ENCODE assay signal across 13 mouse cellular contexts in genomic region chr5:32154931-32155688, GRCm38 (mm10). TPM values are rescaled to one million over a fixed set of nuclear protein-coding genes. Genes with fewer than 3 reads are reported as not detected.
DNase-seq lines count a peak whose midpoint lies in the region; ATAC-seq and TF ChIP-seq lines count a peak whose summit lies in the region.
"Had no signal": no experiment of that assay in that cellular context is flagged by ENCODE, and none has a peak within 500 bp of the region (broad histone marks: within the 10 kb centered on the region; RNA-seq: fewer than 3 reads in every experiment).

No protein-coding gene starts in this region.

- H3K9ac ChIP-seq in heart, adult 2 months (ENCODE audit: low read depth, low read length), result 0 out of 2 replicates have a peak overlapping the region, but pooled peaks have one; percentile 5
- no peak overlapping the region for H3K9ac ChIP-seq in kidney, postnatal 0 days (ENCODE audit: low read depth, low read length)
- H3K9ac ChIP-seq: heart, embryonic 13.5 days; liver, embryonic 13.5 days had no signal

- H3K79me2 ChIP-seq in heart, adult 2 months (replicated peaks; ENCODE audit: control insufficient read depth, insufficient read depth, low read length), result no peaks in the 10 kb centered on the region

- H3K27ac ChIP-seq in heart, adult 2 months, result peak overlapping the region; percentile 74
- peak overlapping the region; percentile 52 for H3K27ac ChIP-seq in brown adipose tissue, adult 24 weeks (replicated peaks; ENCODE audit: low read depth, low read length)
- H3K27ac ChIP-seq in kidney, postnatal 0 days, result peak overlapping the region; percentile 54; the same call in 1 of the 2 replicates
- H3K27ac ChIP-seq in left cerebral cortex, adult 2 months, result no peak overlapping the region
- H3K27ac ChIP-seq: heart, embryonic 13.5 days; liver, embryonic 13.5 days had no signal

- peaks cover 13% of the 10 kb centered on the region for H3K4me1 ChIP-seq in heart, adult 2 months (ENCODE audit: control insufficient read depth, insufficient read depth, low read length)
- H3K4me1 ChIP-seq in brown adipose tissue, adult 24 weeks (ENCODE audit: control insufficient read depth, insufficient read depth, insufficient read length, low read length), result peaks cover 6% of the 10 kb centered on the region; the same call in 1 of the 2 replicates
- peaks cover 3% of the 10 kb centered on the region; the same call in 1 of the 2 replicates for H3K4me1 ChIP-seq in kidney, postnatal 0 days (replicated peaks; ENCODE audit: insufficient read depth, low read length)
- H3K4me1 ChIP-seq: liver, embryonic 13.5 days had no signal

- H3K9me3 ChIP-seq in kidney, postnatal 0 days (replicated peaks; ENCODE audit: low read length), result no peaks in the 10 kb centered on the region
- H3K9me3 ChIP-seq: heart, embryonic 13.5 days; liver, embryonic 13.5 days had no signal

- no peak overlapping the region for H3K4me2 ChIP-seq in kidney, postnatal 0 days (ENCODE audit: low read length)
- H3K4me2 ChIP-seq: heart, embryonic 13.5 days; liver, embryonic 13.5 days had no signal

- TF ChIP-seq EP300 in heart, adult 2 months (IDR thresholded peaks at IDR 0.05; ENCODE audit: insufficient read depth, low read depth, low read length), result no peak; the same call in 1 of the 2 replicates

- peak; percentile 45 for ATAC-seq in kidney, postnatal 0 days (replicated peaks; ENCODE audit: low FRiP score, low read depth)
- ATAC-seq: CD4-positive, CD25-positive, alpha-beta regulatory T cell, adult 4 months; lung, postnatal 0 days had no signal

- DNase-seq in heart, adult 2 months, result peak; percentile 45 to 62
- no peak for DNase-seq in heart, postnatal 25 days (ENCODE audit: low spot score)
- peak; percentile 49 for DNase-seq in Muller cell, postnatal 12 days (ENCODE audit: inconsistent ontology term)
- DNase-seq in kidney, postnatal 0 days (ENCODE audit: low spot score), result no peak
- DNase-seq in left cerebral cortex, adult 2 months (ENCODE audit: extremely low spot score in 1 of 2, low spot score in 2 of 2), result no peak
- DNase-seq in left cerebral cortex, postnatal 14 days (ENCODE audit: low spot score in 2 of 2), result no peak
- DNase-seq: cerebellum, adult 9-11 months; layer of hippocampus, adult 9-11 months; liver, embryonic 13.5 days had no signal

- no peak for TF ChIP-seq POLR2A in heart, adult 2 months (IDR thresholded peaks at IDR 0.05; ENCODE audit: insufficient read depth, low read depth, low read length)

- H3K36me3 ChIP-seq in heart, adult 2 months (ENCODE audit: control insufficient read depth, insufficient read depth, low read length), result peaks cover 2% of the 10 kb centered on the region; the same call in 1 of the 2 replicates
- H3K36me3 ChIP-seq in kidney, postnatal 0 days (ENCODE audit: insufficient read depth, low read length), result peaks cover 31% of the 10 kb centered on the region

- intact Hi-C loops in heart, adult 2 months (cut with DNase I), result no loop called here
- intact Hi-C loops in heart, postnatal 25 days (cut with DNase I), result no loop called here
- intact Hi-C loops in left cerebral cortex, adult 2 months (cut with DNase I), result no loop called here
- intact Hi-C loops in left cerebral cortex, postnatal 14 days (cut with DNase I), result no loop called here

- no peak overlapping the region for H3K4me3 ChIP-seq in heart, adult 2 months
- H3K4me3 ChIP-seq in brown adipose tissue, adult 24 weeks (ENCODE audit: insufficient read depth, low read depth, low read length), result no peak overlapping the region
- no peak overlapping the region for H3K4me3 ChIP-seq in kidney, postnatal 0 days (replicated peaks; ENCODE audit: low read depth, low read length)
- no peak overlapping the region for H3K4me3 ChIP-seq in left cerebral cortex, adult 2 months
- H3K4me3 ChIP-seq: heart, embryonic 13.5 days; liver, embryonic 13.5 days had no signal

- no peaks in the 10 kb centered on the region for H3K27me3 ChIP-seq in heart, adult 2 months (ENCODE audit: control insufficient read depth, insufficient read depth, low read length)
- H3K27me3 ChIP-seq in kidney, postnatal 0 days (ENCODE audit: insufficient read depth, low read length), result no peaks in the 10 kb centered on the region
- H3K27me3 ChIP-seq: heart, embryonic 13.5 days; liver, embryonic 13.5 days had no signal

- peak; percentile 43 for TF ChIP-seq CTCF in heart, adult 2 months (IDR thresholded peaks at IDR 0.05)
- TF ChIP-seq CTCF in kidney, postnatal 0 days (IDR thresholded peaks at IDR 0.05; ENCODE audit: low read depth), result peak; percentile 21; the same call in 1 of the 2 replicates
- TF ChIP-seq CTCF in left cerebral cortex, adult 2 months (IDR thresholded peaks at IDR 0.05), result no peak

- 55% methylated on average over 9 of the region's 9 CpGs for WGBS in heart, adult 2 months
- 57% methylated on average over 9 of the region's 9 CpGs for WGBS in kidney, postnatal 0 days

RNA-seq across cellular contexts. Expression of gene Fosl2, which starts 19.5 kb away (rescaled TPM):
- 10 to 100 TPM; 21.2 to 26.6 TPM for total RNA-seq in heart, adult 2 months (2021)
- 10.2 and 11.9 TPM in 2 replicates for polyA plus RNA-seq in heart, adult 2 months (2012; rRNA removed)
- 10 to 100 TPM; 19.8 to 24.4 TPM for total RNA-seq in heart, postnatal 25 days (2021)
- 18.5 and 20.0 TPM in 2 replicates for polyA plus RNA-seq in brown adipose tissue, adult 24 weeks (2012; ENCODE audit: insufficient read depth, insufficient read length, missing spikeins)
- 5.3 and 5.4 TPM in 2 replicates for polyA plus RNA-seq in kidney, postnatal 0 days (2015; fragmentation: Nextera tagmentation; extraction: Ambion mirVana)
- total RNA-seq in left cerebral cortex, adult 2 months (2021), result 10 to 100 TPM; 49.1 to 96.8 TPM
- 10 to 100 TPM; 24.7 to 34.7 TPM for total RNA-seq in left cerebral cortex, postnatal 14 days (2021)

Comparison
In these comparisons a context has a peak if more than half of its experiments do, and no peak if none do; other contexts are left out.
1. DNase-seq: peak in heart, adult 2 months (2 of 2) and Muller cell, postnatal 12 days (single experiment); none in heart, postnatal 25 days (single experiment), kidney, postnatal 0 days (single experiment), left cerebral cortex, adult 2 months (0 of 2) and left cerebral cortex, postnatal 14 days (0 of 2).